Mouse (Mus musculus) midbrain, embryonic 16.5 days (tissue): ENCODE measurements around the gene Rhob. TPM values are rescaled to one million over a fixed set of nuclear protein-coding genes. Genes with fewer than 3 reads are reported as not detected.

Source experiments
- ATAC-seq: fragments of 200-750 bp; cut with Nextera tagmentation; 2 replicates; pipeline ENCODE4 v1.8.0; 2017; ENCODE audit warnings: moderate TSS enrichment
- H3K27ac ChIP-seq: fragments of 300-500 bp; sonication (generic); 2 replicates; pipeline ENCODE4 v1.5.1; 2014; ENCODE audit warnings: mild to moderate bottlenecking, low read length, mixed read lengths
- H3K27me3 ChIP-seq: fragments of 300-500 bp; sonication (generic); 2 replicates; pipeline ENCODE4 v1.6.1; 2014; ENCODE audit warnings: low read depth, low read length, mixed read lengths; ENCODE audit not compliant: control insufficient read depth, insufficient read depth
- H3K36me3 ChIP-seq: fragments of 300-500 bp; sonication (generic); 2 replicates; pipeline ENCODE4 v1.6.1; 2014; ENCODE audit warnings: mild to moderate bottlenecking, low read length, moderate library complexity, mixed read lengths; ENCODE audit not compliant: control insufficient read depth, insufficient read depth
- H3K4me1 ChIP-seq: fragments of 300-500 bp; sonication (generic); 2 replicates; pipeline ENCODE4 v1.6.1; 2014; ENCODE audit warnings: mild to moderate bottlenecking, low read length, mixed read lengths; ENCODE audit not compliant: control insufficient read depth, insufficient read depth
- H3K4me2 ChIP-seq: fragments of 300-500 bp; sonication (generic); 2 replicates; pipeline ENCODE4 v1.6.1; 2014; ENCODE audit warnings: mild to moderate bottlenecking, low read length, mixed read lengths
- H3K4me3 ChIP-seq: fragments of 300-500 bp; sonication (generic); 2 replicates; pipeline ENCODE4 v1.5.1; 2014; ENCODE audit warnings: low read depth, mild to moderate bottlenecking, low read length, moderate library complexity, mixed read lengths
- H3K9ac ChIP-seq: fragments of 300-500 bp; sonication (generic); 2 replicates; pipeline ENCODE4 v1.6.1; 2014; ENCODE audit warnings: low read depth, low read length, mixed read lengths
- H3K9me3 ChIP-seq: fragments of 300-500 bp; sonication (generic); replicated peaks from 2 replicates; pipeline ENCODE4 v1.6.1; 2014; ENCODE audit warnings: mild to moderate bottlenecking, low read length, mixed read lengths; ENCODE audit not compliant: control insufficient read depth, poor library complexity, severe bottlenecking
- WGBS: fragments of 180-500 bp; shearing (Covaris S2); extraction: QIAGEN DNeasy Blood & Tissue Kit; methylation state at CpG from one replicate; pipeline ENCODE4 v1.1.7; 2014; 5-methylcytosine and 5-hydroxymethylcytosine counted together
- polyA plus RNA-seq: library from polyadenylated mRNA; unstranded; fragments of >200 nt; fragmentation: Nextera tagmentation; extraction: Ambion mirVana; gene quantifications from 2 replicates; pipeline ENCODE4 v1.2.1, GENCODE M21; 2015

Rhob gene
- polyA plus RNA-seq, 1 experiment from 2014 or later, result 80.0 TPM

GRCm38 (mm10) chr12:8489098-8489497 lies 10.7 kb downstream of the Rhob start:
- no peak for ATAC-seq
- no peak overlapping the region for H3K27ac ChIP-seq
- H3K4me1 ChIP-seq, result no peaks in the 10 kb centered on the region
- H3K4me3 ChIP-seq, result no peak overlapping the region
- H3K27me3 ChIP-seq, result no peaks in the 10 kb centered on the region
- H3K4me2 ChIP-seq, result no peak overlapping the region
- WGBS, result 42% methylated on average over 4 of the region's 4 CpGs
- no peaks in the 10 kb centered on the region for H3K9me3 ChIP-seq
- no peak overlapping the region for H3K9ac ChIP-seq
- H3K36me3 ChIP-seq, result no peaks in the 10 kb centered on the region

DNA sequence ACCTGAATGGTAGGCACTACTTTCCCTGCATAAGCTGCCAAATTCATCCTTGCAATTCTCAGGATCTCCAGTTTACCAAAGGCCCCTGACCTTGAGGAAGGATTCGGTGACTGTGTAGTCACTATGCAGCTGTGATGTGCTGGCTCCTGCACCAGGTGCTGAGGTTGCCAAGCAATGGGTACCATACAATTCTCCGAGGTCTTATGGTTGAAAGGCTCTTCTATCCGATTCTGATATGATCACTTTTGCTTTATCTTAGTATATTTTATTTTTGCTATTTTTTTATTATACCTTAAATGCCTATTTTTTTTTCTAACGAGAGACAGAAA lies 11.2 kb downstream of the Rhob start:
- H3K27me3 ChIP-seq, result no peaks in the 10 kb centered on the region
- ATAC-seq, result no peak
- H3K27ac ChIP-seq, result no peak overlapping the region
- WGBS, result 83% methylated on average over 4 of the region's 4 CpGs
- H3K4me3 ChIP-seq, result no peak overlapping the region
- H3K4me1 ChIP-seq, result no peaks in the 10 kb centered on the region
- H3K9ac ChIP-seq, result no peak overlapping the region
- H3K36me3 ChIP-seq, result no peaks in the 10 kb centered on the region
- H3K4me2 ChIP-seq, result no peak overlapping the region
- no peaks in the 10 kb centered on the region for H3K9me3 ChIP-seq

DNA sequence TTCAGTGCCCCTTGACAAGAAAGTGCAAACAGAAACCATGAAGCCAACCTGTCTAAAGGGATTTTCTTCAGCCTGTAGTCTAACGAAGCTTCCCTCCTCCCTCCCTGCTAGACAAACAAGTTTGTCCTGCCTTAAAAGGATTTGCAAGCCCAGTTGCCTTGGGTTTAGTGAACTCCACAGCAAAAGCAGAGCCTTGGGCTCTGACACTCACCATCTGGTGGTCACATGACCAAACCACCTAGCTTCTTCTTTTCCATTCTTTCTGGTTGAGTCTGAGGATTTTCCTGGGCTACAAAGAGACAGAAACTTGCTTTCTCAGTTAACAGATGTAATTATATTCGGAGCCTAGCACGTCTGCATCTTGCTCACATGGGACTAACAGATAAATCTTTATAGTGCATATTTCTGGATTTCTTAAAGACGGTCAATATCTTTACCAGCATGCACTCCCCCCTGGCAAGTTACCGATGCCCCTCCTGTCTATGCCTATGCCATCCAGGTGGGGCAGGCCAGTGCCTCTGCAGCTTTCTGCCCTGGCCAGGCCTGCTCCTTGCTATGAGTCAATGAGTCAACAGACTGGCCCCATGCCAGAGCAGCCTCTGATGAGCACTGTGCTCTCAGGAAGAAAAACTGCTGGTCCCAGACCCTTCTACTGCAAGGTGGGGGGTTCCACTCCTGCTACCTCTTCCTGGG lies 11.7 kb downstream of the Rhob start:
- H3K4me1 ChIP-seq, result no peaks in the 10 kb centered on the region
- H3K36me3 ChIP-seq, result no peaks in the 10 kb centered on the region
- H3K9ac ChIP-seq, result no peak overlapping the region
- no peaks in the 10 kb centered on the region for H3K27me3 ChIP-seq
- peak; percentile 68 for ATAC-seq
- H3K4me3 ChIP-seq, result no peak overlapping the region
- H3K4me2 ChIP-seq, result no peak overlapping the region
- WGBS, result 55% methylated on average over 5 of the region's 5 CpGs
- no peaks in the 10 kb centered on the region for H3K9me3 ChIP-seq
- H3K27ac ChIP-seq, result no peak overlapping the region

DNA sequence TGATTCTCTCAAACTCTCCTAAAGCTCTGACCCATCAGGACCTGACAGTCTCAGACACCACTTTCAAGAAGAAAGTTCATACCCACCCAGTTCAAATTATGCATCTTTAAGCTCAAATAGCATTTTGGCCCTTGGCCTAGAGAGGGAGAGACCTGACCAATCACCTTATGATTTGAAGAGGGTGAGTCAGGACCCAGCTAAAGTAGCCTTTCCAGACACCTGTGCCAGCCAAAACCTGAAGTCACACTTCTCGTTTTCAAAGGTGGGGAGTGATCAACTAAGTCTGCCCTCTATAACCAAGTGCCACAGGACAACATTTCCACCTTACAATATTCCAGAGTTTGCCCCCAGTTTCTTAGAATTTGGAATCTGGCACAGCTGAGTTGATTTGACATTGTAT lies 12.5 kb downstream of the Rhob start:
- Histone ChIP-seq H3K4me3 (no peak overlapping the region), H3K36me3 (no peaks in the 10 kb centered on the region), H3K27ac (no peak overlapping the region), H3K27me3 (no peaks in the 10 kb centered on the region), H3K9ac (no peak overlapping the region), H3K4me1 (no peaks in the 10 kb centered on the region), H3K4me2 (no peak overlapping the region), H3K9me3 (no peaks in the 10 kb centered on the region)
- 82% methylated on average over 1 of the region's 1 CpGs for WGBS
- no peak for ATAC-seq

DNA sequence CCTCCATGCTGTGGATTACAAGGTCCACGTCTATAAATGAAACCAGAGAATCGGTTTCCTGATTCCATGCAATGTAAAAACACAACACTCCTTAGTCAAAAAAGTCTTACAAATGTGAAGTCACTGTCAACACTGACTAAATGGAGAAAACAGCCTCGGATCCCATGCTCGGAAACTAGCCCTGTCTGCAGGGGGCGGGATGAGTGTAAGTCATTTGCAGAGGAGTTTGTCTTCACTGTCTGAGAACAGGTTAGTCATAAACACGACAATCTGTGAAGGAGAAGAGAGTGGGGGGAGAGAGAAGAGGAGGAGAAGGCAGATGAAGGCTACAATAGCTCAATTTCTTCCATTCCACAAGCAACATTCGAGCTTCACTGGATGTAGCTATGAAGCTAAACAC lies 14.6 kb downstream of the Rhob start:
- WGBS, result 88% methylated on average over 7 of the region's 7 CpGs
- Histone ChIP-seq H3K27ac (no peak overlapping the region), H3K4me1 (no peaks in the 10 kb centered on the region), H3K4me3 (no peak overlapping the region), H3K36me3 (no peaks in the 10 kb centered on the region), H3K9ac (no peak overlapping the region), H3K9me3 (no peaks in the 10 kb centered on the region), H3K27me3 (no peaks in the 10 kb centered on the region), H3K4me2 (no peak overlapping the region)
- no peak for ATAC-seq

GRCm38 (mm10) chr12:8482169-8482568 lies 17.6 kb downstream of the Rhob start:
- Histone ChIP-seq H3K4me3 (no peak overlapping the region), H3K9me3 (no peaks in the 10 kb centered on the region), H3K9ac (no peak overlapping the region), H3K27me3 (no peaks in the 10 kb centered on the region), H3K4me2 (no peak overlapping the region), H3K27ac (no peak overlapping the region), H3K36me3 (no peaks in the 10 kb centered on the region), H3K4me1 (no peaks in the 10 kb centered on the region)
- ATAC-seq, result no peak
- 72% methylated on average over 2 of the region's 2 CpGs for WGBS

GRCm38 (mm10) chr12:8474836-8475387 lies 24.9 kb downstream of the Rhob start:
- no peaks in the 10 kb centered on the region for H3K4me1 ChIP-seq
- WGBS, result 30% methylated on average over 6 of the region's 6 CpGs
- no peak overlapping the region for H3K27ac ChIP-seq
- H3K9me3 ChIP-seq, result no peaks in the 10 kb centered on the region
- H3K36me3 ChIP-seq, result no peaks in the 10 kb centered on the region
- no peak overlapping the region for H3K4me2 ChIP-seq
- H3K4me3 ChIP-seq, result no peak overlapping the region
- 0 out of 2 replicates have a peak, but pooled peaks have one; percentile 24 for ATAC-seq
- no peak overlapping the region for H3K9ac ChIP-seq
- H3K27me3 ChIP-seq, result no peaks in the 10 kb centered on the region

DNA sequence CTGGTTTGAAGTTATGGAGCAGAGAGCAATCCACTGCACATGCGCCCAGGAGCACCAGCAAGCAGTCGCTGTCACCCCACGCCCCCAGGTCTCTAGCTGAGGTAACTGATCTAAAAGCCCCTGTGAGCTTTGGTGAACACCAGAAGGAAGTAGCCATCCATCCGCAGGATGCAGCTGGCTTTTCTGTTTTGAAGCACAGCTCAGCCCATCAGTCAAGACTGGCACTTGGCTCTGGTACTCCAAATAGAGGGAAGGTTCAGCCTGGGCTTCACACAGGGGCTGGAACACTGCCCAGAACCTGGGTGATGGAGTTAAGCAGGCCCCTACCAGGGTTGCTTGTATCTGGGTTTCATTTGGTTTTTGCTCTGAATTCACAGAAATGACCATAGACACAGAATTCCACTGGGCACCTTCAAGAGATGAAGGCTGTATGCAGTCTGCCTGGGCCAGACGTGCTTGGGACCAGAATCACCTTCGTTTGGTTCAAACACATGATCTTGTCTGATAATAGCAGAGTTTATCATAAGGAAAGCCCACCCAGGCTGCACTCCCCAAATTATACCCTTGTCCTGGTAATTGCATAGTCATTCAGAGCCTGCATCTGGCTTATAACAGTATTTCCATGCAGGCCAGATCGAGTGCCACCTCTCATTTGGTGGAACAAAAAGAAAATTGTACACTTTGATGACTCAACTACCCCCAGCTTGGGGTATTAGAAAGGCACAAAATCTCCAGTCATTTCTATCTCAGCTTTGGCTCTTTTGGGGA lies 27.0 kb downstream of the Rhob start:
- no peaks in the 10 kb centered on the region for H3K36me3 ChIP-seq
- no peaks in the 10 kb centered on the region for H3K4me1 ChIP-seq
- H3K9ac ChIP-seq, result no peak overlapping the region
- H3K9me3 ChIP-seq, result no peaks in the 10 kb centered on the region
- H3K27me3 ChIP-seq, result no peaks in the 10 kb centered on the region
- H3K27ac ChIP-seq, result no peak overlapping the region
- 82% methylated on average over 7 of the region's 7 CpGs for WGBS
- no peak overlapping the region for H3K4me2 ChIP-seq
- no peak for ATAC-seq
- no peak overlapping the region for H3K4me3 ChIP-seq

DNA sequence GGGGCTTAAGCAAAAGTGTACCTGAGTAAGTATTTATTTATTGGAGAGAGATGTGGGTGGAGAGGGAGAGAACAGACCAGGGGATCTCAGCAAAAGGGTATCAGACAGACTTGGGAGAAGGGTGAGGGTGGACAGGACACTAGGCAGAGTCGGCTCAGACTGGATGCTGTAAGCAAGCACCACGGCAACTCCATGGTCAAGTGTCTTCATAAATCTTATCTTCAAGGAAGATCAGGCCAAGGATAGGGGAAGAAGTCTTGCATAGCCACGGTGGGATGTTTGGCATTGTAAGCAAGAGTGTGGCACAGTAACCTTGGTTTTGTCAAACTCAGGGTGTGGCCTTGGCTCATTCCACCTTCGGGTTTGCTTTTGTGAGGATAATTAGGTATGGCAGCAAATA lies 27.8 kb downstream of the Rhob start:
- H3K9ac ChIP-seq, result no peak overlapping the region
- no peak overlapping the region for H3K4me2 ChIP-seq
- ATAC-seq, result no peak
- no peak overlapping the region for H3K27ac ChIP-seq
- WGBS, result 88% methylated on average over 4 of the region's 4 CpGs
- H3K9me3 ChIP-seq, result no peaks in the 10 kb centered on the region
- no peak overlapping the region for H3K4me3 ChIP-seq
- H3K27me3 ChIP-seq, result no peaks in the 10 kb centered on the region
- no peaks in the 10 kb centered on the region for H3K36me3 ChIP-seq
- H3K4me1 ChIP-seq, result no peaks in the 10 kb centered on the region
